Mouse (Mus musculus): ENCODE data around the gene Rbfox1. TPM values are rescaled to one million over a fixed set of nuclear protein-coding genes. Genes with fewer than 3 reads are reported as not detected.

The Rbfox1 gene
- polyA plus RNA-seq, 1 experiment from 2014 or later: 1.6 TPM

DNA sequence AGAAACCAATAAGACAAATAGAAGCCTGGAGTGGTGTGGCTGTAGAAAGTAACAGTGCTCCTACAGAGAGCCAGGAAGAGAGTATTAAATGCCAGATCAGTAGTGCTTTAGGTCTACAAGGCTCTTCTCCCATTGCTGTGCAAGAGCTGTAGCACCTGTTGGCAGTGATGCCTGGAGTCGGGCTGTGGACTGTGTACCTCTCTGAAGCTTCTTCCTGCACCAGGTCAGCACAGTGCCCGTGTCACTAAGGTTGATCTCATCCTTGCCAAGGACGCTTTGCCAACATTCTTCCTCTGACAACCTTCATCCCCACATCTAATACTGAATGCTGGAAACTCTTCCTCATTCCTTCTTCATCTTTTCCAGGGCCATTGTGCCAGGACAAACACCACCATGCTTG lies 127.7 kb downstream of the Rbfox1 start:
- no peak overlapping the region for H3K9ac ChIP-seq (ENCODE audit: low read length)
- no peak overlapping the region for H3K27ac ChIP-seq (ENCODE audit: low read length)
- no peaks in the 10 kb centered on the region for H3K27me3 ChIP-seq (ENCODE audit: control insufficient read depth, insufficient read depth, low read depth, low read length)
- H3K4me3 ChIP-seq (ENCODE audit: low read length): no peak overlapping the region
- no peaks in the 10 kb centered on the region for H3K4me1 ChIP-seq (replicated peaks; ENCODE audit: control insufficient read depth, insufficient read depth, low read length)
- no peaks in the 10 kb centered on the region for H3K9me3 ChIP-seq (ENCODE audit: control insufficient read depth, low read length)
- WGBS: 73% methylated on average over 3 of the region's 3 CpGs
- H3K4me2 ChIP-seq (ENCODE audit: low read depth, low read length): no peak overlapping the region
- H3K36me3 ChIP-seq (ENCODE audit: control insufficient read depth, insufficient read depth, low read length): no peaks in the 10 kb centered on the region
- no peak for ATAC-seq (ENCODE audit: low read depth)

DNA sequence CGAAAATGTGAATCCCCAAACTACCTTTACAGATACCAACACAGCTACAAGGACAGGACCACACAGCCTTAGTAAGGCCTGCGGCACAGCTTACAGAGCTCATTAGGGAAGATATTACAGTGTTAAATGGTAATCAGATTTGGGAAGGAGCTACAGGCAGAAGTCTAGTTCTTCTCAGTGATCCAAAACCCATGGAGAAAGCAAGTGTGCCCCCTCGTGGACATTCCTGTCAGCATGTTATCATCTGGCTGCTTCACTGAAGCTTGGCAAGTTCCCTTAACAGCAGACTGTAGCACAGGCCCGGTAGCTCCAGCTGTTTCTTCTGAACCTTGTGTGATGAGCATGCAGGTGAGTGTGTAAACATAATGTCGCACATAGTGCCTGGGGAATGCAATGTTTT lies 133.5 kb downstream of the Rbfox1 start:
- Histone ChIP-seq H3K27me3 (ENCODE audit: control insufficient read depth, insufficient read depth, low read depth, low read length) (no peaks in the 10 kb centered on the region), H3K4me2 (ENCODE audit: low read depth, low read length) (no peak overlapping the region), H3K4me1 (replicated peaks; ENCODE audit: control insufficient read depth, insufficient read depth, low read length) (no peaks in the 10 kb centered on the region), H3K36me3 (ENCODE audit: control insufficient read depth, insufficient read depth, low read length) (no peaks in the 10 kb centered on the region), H3K9ac (ENCODE audit: low read length) (no peak overlapping the region), H3K4me3 (ENCODE audit: low read length) (no peak overlapping the region), H3K27ac (ENCODE audit: low read length) (no peak overlapping the region), H3K9me3 (ENCODE audit: control insufficient read depth, low read length) (no peaks in the 10 kb centered on the region)
- 39% methylated on average over 5 of the region's 5 CpGs for WGBS
- ATAC-seq (ENCODE audit: low read depth): no peak

DNA sequence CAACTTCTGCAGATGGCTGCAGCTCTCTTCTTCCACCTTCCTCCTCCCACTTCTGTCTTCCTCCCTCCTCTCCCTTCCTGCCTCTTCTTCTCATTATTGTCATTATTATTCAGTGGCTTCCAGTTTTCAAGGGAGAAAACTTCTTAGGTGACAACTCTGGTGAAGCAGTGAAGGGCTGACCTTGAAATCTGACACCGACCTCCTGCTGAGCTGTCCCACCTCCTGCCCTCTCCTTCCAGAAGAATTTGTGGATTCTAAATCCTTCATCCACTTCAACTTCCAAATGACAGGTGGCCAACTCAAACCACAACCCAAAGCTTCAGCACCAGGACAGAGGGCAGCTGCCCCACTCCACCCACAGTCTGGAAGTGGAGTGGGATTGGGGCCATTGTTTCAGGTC lies 134.2 kb downstream of the Rbfox1 start:
- H3K27me3 ChIP-seq (ENCODE audit: control insufficient read depth, insufficient read depth, low read depth, low read length): no peaks in the 10 kb centered on the region
- WGBS: 23% methylated on average over 1 of the region's 1 CpGs
- no peak overlapping the region for H3K9ac ChIP-seq (ENCODE audit: low read length)
- H3K9me3 ChIP-seq (ENCODE audit: control insufficient read depth, low read length): no peaks in the 10 kb centered on the region
- no peaks in the 10 kb centered on the region for H3K36me3 ChIP-seq (ENCODE audit: control insufficient read depth, insufficient read depth, low read length)
- H3K4me1 ChIP-seq (replicated peaks; ENCODE audit: control insufficient read depth, insufficient read depth, low read length): no peaks in the 10 kb centered on the region
- no peak overlapping the region for H3K27ac ChIP-seq (ENCODE audit: low read length)
- H3K4me3 ChIP-seq (ENCODE audit: low read length): no peak overlapping the region
- no peak for ATAC-seq (ENCODE audit: low read depth)
- no peak overlapping the region for H3K4me2 ChIP-seq (ENCODE audit: low read depth, low read length)

DNA sequence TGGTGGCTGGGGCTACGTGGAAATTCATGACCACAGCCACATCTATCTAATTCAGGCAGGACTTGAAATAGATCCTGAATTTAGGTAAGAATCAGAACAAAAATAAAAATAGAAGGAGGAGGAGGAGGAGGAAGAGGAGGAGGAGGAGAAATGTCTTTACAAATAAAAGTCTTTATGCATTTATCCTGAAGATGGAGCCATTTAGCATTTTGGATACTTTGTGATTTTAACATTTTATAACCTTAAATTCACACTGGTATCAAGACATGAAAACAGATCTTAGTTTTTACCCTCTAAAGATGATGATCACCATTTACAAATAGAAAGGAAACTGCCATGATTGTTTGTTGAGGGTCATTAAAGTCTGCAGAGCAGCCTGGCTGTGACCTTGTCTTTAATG lies 146.1 kb downstream of the Rbfox1 start:
- no peaks in the 10 kb centered on the region for H3K27me3 ChIP-seq (ENCODE audit: control insufficient read depth, insufficient read depth, low read depth, low read length)
- no peaks in the 10 kb centered on the region for H3K4me1 ChIP-seq (replicated peaks; ENCODE audit: control insufficient read depth, insufficient read depth, low read length)
- no peaks in the 10 kb centered on the region for H3K9me3 ChIP-seq (ENCODE audit: control insufficient read depth, low read length)
- no peak overlapping the region for H3K27ac ChIP-seq (ENCODE audit: low read length)
- H3K9ac ChIP-seq (ENCODE audit: low read length): no peak overlapping the region
- WGBS: 65% methylated on average over 1 of the region's 1 CpGs
- H3K4me2 ChIP-seq (ENCODE audit: low read depth, low read length): no peak overlapping the region
- H3K36me3 ChIP-seq (ENCODE audit: control insufficient read depth, insufficient read depth, low read length): no peaks in the 10 kb centered on the region
- H3K4me3 ChIP-seq (ENCODE audit: low read length): no peak overlapping the region
- no peak for ATAC-seq (ENCODE audit: low read depth)

DNA sequence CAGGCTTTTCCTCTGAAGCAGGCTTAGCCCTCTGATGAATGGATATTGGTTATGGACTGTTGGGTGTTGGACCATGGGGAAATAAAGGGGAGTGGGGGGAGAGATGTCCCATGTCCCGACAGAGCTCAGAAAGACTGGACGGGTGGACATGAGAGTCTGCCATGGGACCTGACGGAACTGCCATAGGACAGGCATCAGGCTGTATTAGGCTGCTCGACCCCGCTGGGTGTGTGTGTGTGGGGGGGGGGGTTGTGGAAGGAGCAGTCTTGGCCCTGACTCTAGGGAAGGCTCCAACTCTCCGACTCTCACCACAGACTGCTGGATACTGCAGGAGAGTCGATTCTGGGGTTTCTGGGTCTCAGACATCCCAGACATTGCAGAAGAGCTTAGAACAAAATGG lies 147.4 kb downstream of the Rbfox1 start:
- Histone ChIP-seq H3K4me3 (ENCODE audit: low read length) (no peak overlapping the region), H3K27ac (ENCODE audit: low read length) (no peak overlapping the region), H3K36me3 (ENCODE audit: control insufficient read depth, insufficient read depth, low read length) (no peaks in the 10 kb centered on the region), H3K9ac (ENCODE audit: low read length) (no peak overlapping the region), H3K4me2 (ENCODE audit: low read depth, low read length) (no peak overlapping the region), H3K27me3 (ENCODE audit: control insufficient read depth, insufficient read depth, low read depth, low read length) (no peaks in the 10 kb centered on the region), H3K9me3 (ENCODE audit: control insufficient read depth, low read length) (no peaks in the 10 kb centered on the region), H3K4me1 (replicated peaks; ENCODE audit: control insufficient read depth, insufficient read depth, low read length) (no peaks in the 10 kb centered on the region)
- ATAC-seq (ENCODE audit: low read depth): no peak
- 79% methylated on average over 7 of the region's 7 CpGs for WGBS

DNA sequence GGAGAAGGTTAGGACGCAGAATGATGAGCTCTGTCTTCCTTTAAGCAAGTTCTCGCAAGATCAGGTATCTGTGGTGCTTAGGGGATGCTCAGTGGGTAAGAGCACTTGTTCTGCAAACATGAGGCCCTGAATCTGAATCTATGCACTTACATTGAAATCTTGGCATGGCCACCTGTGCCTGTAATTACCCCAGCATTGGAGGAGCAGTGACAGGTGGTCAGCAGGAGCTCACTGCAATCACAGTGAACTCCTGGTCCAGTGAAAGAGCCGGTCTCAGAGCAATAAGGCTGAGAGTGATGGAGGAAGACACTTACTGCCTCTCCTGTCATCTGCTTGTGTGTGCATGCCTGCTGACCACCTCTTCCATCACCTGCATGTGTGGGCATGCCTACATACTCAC lies 149.7 kb downstream of the Rbfox1 start:
- no peak for ATAC-seq (ENCODE audit: low read depth)
- 80% methylated on average over 3 of the region's 3 CpGs for WGBS
- Histone ChIP-seq H3K4me1 (replicated peaks; ENCODE audit: control insufficient read depth, insufficient read depth, low read length) (no peaks in the 10 kb centered on the region), H3K27me3 (ENCODE audit: control insufficient read depth, insufficient read depth, low read depth, low read length) (no peaks in the 10 kb centered on the region), H3K9ac (ENCODE audit: low read length) (no peak overlapping the region), H3K4me2 (ENCODE audit: low read depth, low read length) (no peak overlapping the region), H3K27ac (ENCODE audit: low read length) (no peak overlapping the region), H3K36me3 (ENCODE audit: control insufficient read depth, insufficient read depth, low read length) (no peaks in the 10 kb centered on the region), H3K4me3 (ENCODE audit: low read length) (no peak overlapping the region), H3K9me3 (ENCODE audit: control insufficient read depth, low read length) (no peaks in the 10 kb centered on the region)

DNA sequence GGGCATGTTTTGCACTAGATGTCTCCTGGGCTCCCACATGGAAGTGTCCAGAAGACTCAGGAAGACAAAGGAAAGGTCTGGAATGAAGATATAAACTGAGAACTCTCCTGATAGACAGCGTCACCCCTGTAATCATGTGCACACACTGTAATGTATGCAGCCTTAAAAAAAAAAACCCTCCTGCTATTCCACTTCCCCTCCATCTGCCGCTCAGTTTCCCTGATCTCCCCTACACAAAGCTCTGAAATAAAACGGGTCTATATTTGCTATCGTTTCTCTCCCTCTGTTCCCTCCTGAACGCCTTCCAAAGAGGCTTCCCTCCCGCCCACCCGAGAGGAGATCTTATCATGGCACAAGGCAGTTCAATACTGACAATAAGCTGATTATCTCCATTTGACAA lies 151.9 kb downstream of the Rbfox1 start:
- Histone ChIP-seq H3K4me1 (replicated peaks; ENCODE audit: control insufficient read depth, insufficient read depth, low read length) (no peaks in the 10 kb centered on the region), H3K27me3 (ENCODE audit: control insufficient read depth, insufficient read depth, low read depth, low read length) (no peaks in the 10 kb centered on the region), H3K9ac (ENCODE audit: low read length) (no peak overlapping the region), H3K27ac (ENCODE audit: low read length) (no peak overlapping the region), H3K36me3 (ENCODE audit: control insufficient read depth, insufficient read depth, low read length) (no peaks in the 10 kb centered on the region), H3K4me2 (ENCODE audit: low read depth, low read length) (no peak overlapping the region), H3K4me3 (ENCODE audit: low read length) (no peak overlapping the region), H3K9me3 (ENCODE audit: control insufficient read depth, low read length) (no peaks in the 10 kb centered on the region)
- WGBS: 70% methylated on average over 7 of the region's 7 CpGs
- no peak for ATAC-seq (ENCODE audit: low read depth)

DNA sequence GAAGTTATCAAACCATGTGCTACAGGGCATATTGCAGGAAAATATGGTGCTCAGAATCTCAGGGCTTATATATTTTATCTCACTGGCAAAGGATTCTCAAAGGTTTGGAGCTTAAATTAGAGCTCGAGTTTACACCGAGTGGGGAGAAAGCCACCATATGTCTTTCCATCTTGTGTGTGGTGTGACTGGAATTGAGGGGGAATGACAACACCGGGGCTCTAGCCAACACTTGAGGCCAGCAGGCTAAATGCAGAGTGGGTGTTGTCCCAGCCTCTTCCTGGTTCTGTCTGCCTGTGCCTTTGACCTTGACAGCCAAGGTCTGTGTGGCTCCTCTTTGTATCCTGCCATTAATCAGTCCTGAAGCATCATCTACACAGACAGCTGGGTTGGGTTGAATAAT lies 157.6 kb downstream of the Rbfox1 start:
- Histone ChIP-seq H3K27me3 (ENCODE audit: control insufficient read depth, insufficient read depth, low read depth, low read length) (no peaks in the 10 kb centered on the region), H3K4me2 (ENCODE audit: low read depth, low read length) (no peak overlapping the region), H3K4me3 (ENCODE audit: low read length) (no peak overlapping the region), H3K27ac (ENCODE audit: low read length) (no peak overlapping the region), H3K9ac (ENCODE audit: low read length) (no peak overlapping the region), H3K9me3 (ENCODE audit: control insufficient read depth, low read length) (no peaks in the 10 kb centered on the region), H3K4me1 (replicated peaks; ENCODE audit: control insufficient read depth, insufficient read depth, low read length) (no peaks in the 10 kb centered on the region), H3K36me3 (ENCODE audit: control insufficient read depth, insufficient read depth, low read length) (no peaks in the 10 kb centered on the region)
- no peak for ATAC-seq (ENCODE audit: low read depth)
- WGBS: 62% methylated on average over 3 of the region's 3 CpGs

DNA sequence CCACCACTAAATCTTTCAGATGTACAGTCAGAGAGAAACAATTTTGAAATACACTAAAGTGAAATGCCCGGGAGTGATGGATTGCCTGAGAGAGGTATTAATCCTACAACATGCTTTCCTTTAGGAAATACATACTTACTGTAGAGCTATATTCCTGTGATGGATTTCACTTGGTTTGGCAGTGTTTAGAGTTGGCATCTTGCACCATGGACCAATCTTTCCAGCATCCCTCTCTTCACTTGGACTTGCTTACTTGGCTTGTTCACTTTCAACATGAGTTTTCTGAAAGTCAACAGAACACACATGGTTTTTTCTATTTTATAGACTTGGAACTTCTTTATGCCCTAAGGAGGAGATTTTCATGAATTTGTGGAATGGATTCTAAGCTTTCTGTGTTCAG lies 163.4 kb downstream of the Rbfox1 start:
- no peaks in the 10 kb centered on the region for H3K4me1 ChIP-seq (replicated peaks; ENCODE audit: control insufficient read depth, insufficient read depth, low read length)
- ATAC-seq (ENCODE audit: low read depth): no peak
- H3K27me3 ChIP-seq (ENCODE audit: control insufficient read depth, insufficient read depth, low read depth, low read length): no peaks in the 10 kb centered on the region
- H3K4me3 ChIP-seq (ENCODE audit: low read length): no peak overlapping the region
- H3K9me3 ChIP-seq (ENCODE audit: control insufficient read depth, low read length): no peaks in the 10 kb centered on the region
- no peak overlapping the region for H3K4me2 ChIP-seq (ENCODE audit: low read depth, low read length)
- WGBS: 73% methylated on average over 1 of the region's 1 CpGs
- no peak overlapping the region for H3K9ac ChIP-seq (ENCODE audit: low read length)
- no peak overlapping the region for H3K27ac ChIP-seq (ENCODE audit: low read length)
- no peaks in the 10 kb centered on the region for H3K36me3 ChIP-seq (ENCODE audit: control insufficient read depth, insufficient read depth, low read length)

DNA sequence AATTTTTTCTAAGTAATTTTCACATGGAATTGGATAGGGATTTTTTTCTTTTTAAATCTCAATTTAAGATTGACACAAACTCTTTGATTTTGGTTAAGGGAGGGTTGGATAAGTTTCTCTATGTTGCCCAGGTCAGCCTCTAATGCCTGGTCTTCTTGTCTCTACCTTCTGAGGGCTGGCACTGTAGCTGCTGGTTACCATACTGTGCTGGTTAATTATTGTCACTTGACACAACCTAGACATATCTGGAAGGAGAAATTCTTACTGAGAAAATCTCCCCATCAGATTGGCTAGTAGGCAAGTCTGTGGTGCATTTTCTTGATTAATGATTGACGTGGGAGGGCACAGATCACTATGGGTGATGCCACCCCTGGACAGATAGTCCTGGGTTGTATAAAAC lies 177.3 kb downstream of the Rbfox1 start:
- Histone ChIP-seq H3K4me1 (replicated peaks; ENCODE audit: control insufficient read depth, insufficient read depth, low read length) (no peaks in the 10 kb centered on the region), H3K4me3 (ENCODE audit: low read length) (no peak overlapping the region), H3K9ac (ENCODE audit: low read length) (no peak overlapping the region), H3K27me3 (ENCODE audit: control insufficient read depth, insufficient read depth, low read depth, low read length) (no peaks in the 10 kb centered on the region), H3K9me3 (ENCODE audit: control insufficient read depth, low read length) (no peaks in the 10 kb centered on the region), H3K4me2 (ENCODE audit: low read depth, low read length) (no peak overlapping the region), H3K36me3 (ENCODE audit: control insufficient read depth, insufficient read depth, low read length) (no peaks in the 10 kb centered on the region), H3K27ac (ENCODE audit: low read length) (no peak overlapping the region)
- no peak for ATAC-seq (ENCODE audit: low read depth)
- 80% methylated on average over 1 of the region's 1 CpGs for WGBS

Measured in lung, embryonic 16.5 days (tissue).